Mouse (Mus musculus) liver, adult 2 months (tissue): Measurements from ENCODE around the gene Cstb. TPM values are rescaled to one million over a fixed set of nuclear protein-coding genes. Genes with fewer than 3 reads are reported as not detected.
A peak's percentile ranks its signal among the peaks of the same experiment; 100 is the strongest.

ENCODE experiments used
- DNase-seq: peaks from one replicate; pipeline ENCODE4 v3.0.0-alpha.2; 2011; ENCODE audit warnings: low read depth, low spot score; ENCODE audit errors: extremely low read depth
- H3K27ac ChIP-seq: fragments of 200-500 bp; replicated peaks from 2 replicates; pipeline ENCODE4 v1.5.1; 2012; ENCODE audit warnings: low read depth, mild to moderate bottlenecking, control low read depth, inconsistent platforms, low read length; ENCODE audit not compliant: insufficient read depth
- H3K27me3 ChIP-seq: fragments of 200-500 bp; 2 replicates; pipeline ENCODE4 v1.6.1; 2012; ENCODE audit warnings: mild to moderate bottlenecking, moderate library complexity, low read length, inconsistent platforms; ENCODE audit not compliant: control insufficient read depth, insufficient read depth
- H3K36me3 ChIP-seq: fragments of 200-500 bp; 2 replicates; pipeline ENCODE4 v1.6.1; 2012; ENCODE audit warnings: low read length, inconsistent platforms; ENCODE audit not compliant: control insufficient read depth, insufficient read depth
- H3K4me1 ChIP-seq: fragments of 200-500 bp; 2 replicates; pipeline ENCODE4 v1.6.1; 2011; ENCODE audit warnings: low read length; ENCODE audit not compliant: control insufficient read depth, insufficient read depth
- H3K4me3 ChIP-seq: fragments of 200-500 bp; 2 replicates; pipeline ENCODE4 v1.5.1; 2011; ENCODE audit warnings: low read depth, mild to moderate bottlenecking, control low read depth, low read length, moderate library complexity; ENCODE audit not compliant: insufficient read depth
- H3K79me2 ChIP-seq: fragments of 200-500 bp; 2 replicates; pipeline ENCODE4 v1.6.1; 2012; ENCODE audit warnings: inconsistent platforms, mild to moderate bottlenecking, low read length, moderate library complexity; ENCODE audit not compliant: control insufficient read depth, insufficient read depth
- H3K9ac ChIP-seq: fragments of 200-500 bp; 2 replicates; pipeline ENCODE4 v1.6.1; 2012; ENCODE audit warnings: low read depth, mild to moderate bottlenecking, control low read depth, inconsistent platforms, low read length
- CTCF ChIP-seq: fragments of 200-500 bp; IDR thresholded peaks from 2 replicates; pipeline ENCODE4 v1.5.1; 2011; ENCODE audit warnings: low read depth, low read length, control low read depth
- POLR2A ChIP-seq: fragments of 200-500 bp; IDR thresholded peaks from 2 replicates; pipeline ENCODE4 v1.6.1; 2011; ENCODE audit warnings: low read length, control low read depth; ENCODE audit not compliant: insufficient read depth; ENCODE audit errors: extremely low read depth
- WGBS: fragments of 180-500 bp; shearing (Covaris S2); methylation state at CpG from one replicate; pipeline ENCODE4 v1.1.7; 2018; 5-methylcytosine and 5-hydroxymethylcytosine counted together
- polyA plus RNA-seq: library from polyadenylated mRNA; depleted of rRNA; stranded (reverse); fragments of >200 nt; gene quantifications from 2 replicates; pipeline ENCODE4 v1.2.3, GENCODE M21; 2012; rRNA removed
- total RNA-seq: library from RNA; depleted of rRNA; stranded (reverse); fragments of >200 nt; gene quantifications from 2 replicates; pipeline ENCODE4 v1.2.3, GENCODE M21; 2014; rRNA removed

Gene Cstb
- total RNA-seq (52.0 and 60.8 TPM in 2 replicates), polyA plus RNA-seq (41.4 and 47.5 TPM in 2 replicates)

- peak within 1 kb of the TSS; percentile 91 for H3K4me3 ChIP-seq
- TF ChIP-seq CTCF (no peak), POLR2A (no peak; the same call in 1 of the 2 replicates)
- H3K9ac ChIP-seq: peak within 1 kb of the TSS; percentile 90
- H3K27ac ChIP-seq: peak within 1 kb of the TSS; percentile 30; the same call in 1 of the 2 replicates
- H3K79me2 ChIP-seq: no peaks in the 10 kb centered on the region
- WGBS: under 1% methylated on average over 40 of the region's 40 CpGs
- peaks cover 5% of the 10 kb centered on the region; the same call in 1 of the 2 replicates for H3K4me1 ChIP-seq
- DNase-seq: peak; percentile 58
- H3K36me3 ChIP-seq: peaks cover 3% of the 10 kb centered on the region; the same call in 1 of the 2 replicates
- no peaks in the 10 kb centered on the region for H3K27me3 ChIP-seq
Measured at GRCm38 (mm10) chr10:78425181-78426041, at the start of gene Cstb. TSS of gene Cstb (plus strand) at chr10:78425669.

GRCm38 (mm10) chr10:78378516-78378915 is 47.0 kb upstream of the Cstb start:
- Histone ChIP-seq H3K27ac (no peak overlapping the region), H3K79me2 (no peaks in the 10 kb centered on the region), H3K4me1 (no peaks in the 10 kb centered on the region), H3K27me3 (no peaks in the 10 kb centered on the region), H3K36me3 (no peaks in the 10 kb centered on the region), H3K9ac (no peak overlapping the region), H3K4me3 (no peak overlapping the region)
- DNase-seq: no peak
- WGBS: 98% methylated on average over 7 of the region's 7 CpGs
- TF ChIP-seq CTCF (no peak), POLR2A (no peak)

GRCm38 (mm10) chr10:78383567-78383966 is 41.9 kb upstream of the Cstb start:
- TF ChIP-seq POLR2A (no peak), CTCF (no peak)
- DNase-seq: no peak
- WGBS: 83% methylated on average over 3 of the region's 3 CpGs
- no peaks in the 10 kb centered on the region for H3K27me3 ChIP-seq
- H3K9ac ChIP-seq: no peak overlapping the region
- H3K36me3 ChIP-seq: no peaks in the 10 kb centered on the region
- H3K27ac ChIP-seq: no peak overlapping the region
- no peaks in the 10 kb centered on the region for H3K79me2 ChIP-seq
- no peaks in the 10 kb centered on the region for H3K4me1 ChIP-seq
- H3K4me3 ChIP-seq: no peak overlapping the region

- DNase-seq: no peak
- 86% methylated on average over 5 of the region's 5 CpGs for whole genome bisulfite sequencing
Measured at GRCm38 (mm10) chr10:78385520-78385919, 39.9 kb upstream of the Cstb start.

GRCm38 (mm10) chr10:78388216-78388980 is 37.1 kb upstream of the Cstb start:
- H3K4me1 ChIP-seq: peaks cover 2% of the 10 kb centered on the region; the same call in 1 of the 2 replicates
- no peaks in the 10 kb centered on the region for H3K79me2 ChIP-seq
- TF ChIP-seq CTCF (no peak), POLR2A (no peak)
- H3K27ac ChIP-seq: no peak overlapping the region
- no peak overlapping the region for H3K4me3 ChIP-seq
- 74% methylated on average over 20 of the region's 20 CpGs for WGBS
- H3K9ac ChIP-seq: no peak overlapping the region
- H3K36me3 ChIP-seq: no peaks in the 10 kb centered on the region
- no peak for DNase-seq
- no peaks in the 10 kb centered on the region; the same call in 1 of the 2 replicates for H3K27me3 ChIP-seq

More at GRCm38 (mm10) chr10:78385520-78385919, 39.9 kb upstream of the Cstb start:
- H3K27ac ChIP-seq: no peak overlapping the region
- no peaks in the 10 kb centered on the region for H3K4me1 ChIP-seq
- no peak overlapping the region for H3K4me3 ChIP-seq
- TF ChIP-seq CTCF (no peak), POLR2A (no peak)
- H3K27me3 ChIP-seq: no peaks in the 10 kb centered on the region
- no peaks in the 10 kb centered on the region for H3K79me2 ChIP-seq
- H3K36me3 ChIP-seq: no peaks in the 10 kb centered on the region
- H3K9ac ChIP-seq: no peak overlapping the region
